Mouse (Mus musculus): ENCODE results near the gene Slc38a9.

The Slc38a9 gene

GRCm38 (mm10) chr13:112764556-112764955 is 104.0 kb downstream of the Slc38a9 start:
- DNase-seq (ENCODE audit: extremely low spot score, low spot score), result no peak

- DNase-seq (ENCODE audit: extremely low spot score, low spot score), result no peak
These were observed 105.1 kb downstream of the Slc38a9 start for GRCm38 (mm10) chr13:112765654-112766053.

GRCm38 (mm10) chr13:112770528-112771328 is 110.2 kb downstream of the Slc38a9 start:
- peak; percentile 26 for DNase-seq (ENCODE audit: extremely low spot score, low spot score)

GRCm38 (mm10) chr13:112771447-112772208 is 111.1 kb downstream of the Slc38a9 start:
- DNase-seq (ENCODE audit: extremely low spot score, low spot score), result no peak

GRCm38 (mm10) chr13:112772252-112772651 is 111.7 kb downstream of the Slc38a9 start:
- no peak for DNase-seq (ENCODE audit: extremely low spot score, low spot score)

- no peak for DNase-seq (ENCODE audit: extremely low spot score, low spot score)
These were observed 112.3 kb downstream of the Slc38a9 start for GRCm38 (mm10) chr13:112772861-112773260.

- DNase-seq (ENCODE audit: extremely low spot score, low spot score), result no peak
These were observed 113.6 kb downstream of the Slc38a9 start for GRCm38 (mm10) chr13:112773991-112774675.

GRCm38 (mm10) chr13:112775856-112776255 is 115.3 kb downstream of the Slc38a9 start:
- no peak for DNase-seq (ENCODE audit: extremely low spot score, low spot score)

GRCm38 (mm10) chr13:112778407-112778806 is 117.9 kb downstream of the Slc38a9 start:
- no peak for DNase-seq (ENCODE audit: extremely low spot score, low spot score)

- no peak for DNase-seq (ENCODE audit: extremely low spot score, low spot score)
These were observed 124.8 kb downstream of the Slc38a9 start for GRCm38 (mm10) chr13:112785305-112785704.

- no peak for DNase-seq (ENCODE audit: extremely low spot score, low spot score)
These were observed 125.6 kb downstream of the Slc38a9 start for GRCm38 (mm10) chr13:112786142-112786541.

- no peak for DNase-seq (ENCODE audit: extremely low spot score, low spot score)
These were observed 126.5 kb downstream of the Slc38a9 start for GRCm38 (mm10) chr13:112786942-112787533.

All from neural tube, embryonic 10.5 days (tissue).